Mouse (Mus musculus) inflammation-experienced regulatory T-cells (primary cell): Measurements from ENCODE around the gene Zfp992. TPM values are rescaled to one million over a fixed set of nuclear protein-coding genes. Genes with fewer than 3 reads are reported as not detected.

Experiments used
- polyA plus RNA-seq, 2 experiments: library from polyadenylated mRNA; unstranded; fragments of 100-300 nt; shearing (Covaris generic); gene quantifications; one replicate each; pipeline ENCODE4 v1.2.1; 2017

Gene Zfp992
- polyA plus RNA-seq, result 1 to 10 TPM; 3.9 to 5.2 TPM

DNA sequence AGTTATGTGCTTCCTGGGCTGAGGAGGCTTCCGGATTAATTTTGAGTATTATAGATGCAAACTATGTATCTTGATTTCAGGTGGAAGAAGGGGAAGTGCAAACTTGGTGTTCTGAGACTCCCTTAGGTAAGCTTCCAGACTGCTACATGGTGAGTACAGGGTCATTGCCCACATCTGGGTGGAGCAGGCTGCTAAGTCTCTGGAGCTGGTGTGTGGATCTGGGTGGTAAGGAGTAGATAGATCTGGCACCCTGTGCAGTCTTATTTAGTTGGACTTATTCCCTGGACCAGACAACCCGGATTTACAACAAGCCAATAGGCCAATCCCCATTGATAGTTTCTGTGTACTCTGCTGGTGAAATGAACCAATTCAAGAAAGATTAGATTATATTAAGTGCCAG, at the start of gene Zfp992:
Gene Zfp992, plus strand, starts transcription at position 74 of the 400 bp plus-strand sequence.

DNA sequence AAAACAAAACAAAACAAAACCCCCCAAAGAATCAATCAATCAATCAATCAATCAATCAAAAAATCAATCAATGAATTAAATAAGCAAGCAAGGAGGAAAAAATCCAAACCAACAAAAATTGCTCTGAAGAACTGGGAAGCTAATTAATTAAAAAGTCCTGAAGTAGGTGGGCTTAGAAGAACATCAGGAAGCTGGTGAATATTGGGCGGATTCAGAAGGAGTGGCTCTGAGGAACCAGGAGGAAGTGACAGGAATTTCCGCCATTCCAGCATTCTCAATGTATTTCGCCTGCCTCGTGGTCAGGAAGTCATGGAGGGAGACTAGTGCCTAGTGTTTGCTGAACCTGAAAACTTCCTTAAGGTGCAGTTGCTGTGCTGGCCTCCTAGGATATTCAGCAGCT, 52.9 kb downstream of the Zfp992 start, which contains the start of gene Zfp981:
Gene Zfp981, plus strand, starts transcription at position 301 of the 400 bp plus-strand sequence.

Other genes starting within 250 kb of the Zfp992 start
- 1 to 10 TPM in 1 of 2 experiments, under 1 TPM in 1; 0.13 to 4.5 TPM for gene Zfp981, start 53.0 kb downstream of the Zfp992 start, polyA plus RNA-seq
- gene Zfp993, start 161.9 kb downstream of the Zfp992 start, polyA plus RNA-seq, result 1 to 10 TPM; 3.9 to 8.2 TPM